Mouse (Mus musculus): ENCODE data around the gene Fblim1.

The Fblim1 gene

DNA sequence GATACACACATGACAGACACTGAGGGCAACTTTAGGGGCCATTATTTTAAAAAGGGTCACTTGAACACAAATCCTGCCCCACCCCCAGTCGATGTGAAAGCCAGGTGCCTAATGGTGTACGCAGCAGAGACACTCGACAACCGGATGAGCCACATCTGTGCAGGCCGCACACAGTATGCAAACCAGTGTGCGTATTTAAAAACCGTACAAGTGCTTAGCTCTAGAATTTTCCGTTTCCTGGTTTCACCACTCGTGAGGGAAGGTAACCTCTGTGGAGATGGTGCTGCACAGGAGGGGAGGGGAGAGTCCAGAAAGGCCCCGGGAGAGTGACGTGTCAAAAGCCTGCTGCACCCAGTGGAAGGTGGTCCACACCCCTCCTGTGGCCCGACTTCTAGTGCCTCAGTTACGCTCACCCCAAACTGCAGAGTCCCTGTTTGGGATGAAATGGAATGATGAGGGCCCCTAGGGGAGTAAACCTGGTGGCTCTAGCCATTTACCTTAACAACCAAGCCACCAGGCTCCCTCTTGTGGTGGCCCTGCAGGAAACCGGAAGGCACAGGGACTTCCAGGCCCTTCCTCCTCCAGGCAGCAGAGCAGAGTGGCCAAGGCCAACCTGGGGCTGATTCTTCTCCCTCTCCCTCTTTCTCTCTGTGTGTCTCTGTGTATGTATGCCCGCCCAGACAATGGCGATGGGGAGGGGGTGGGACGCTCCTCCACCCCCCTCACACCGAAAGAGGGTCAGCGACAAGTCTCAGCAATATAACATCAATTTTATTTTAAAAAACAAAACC, 19.3 kb upstream of the Fblim1 start:
- DNase-seq (ENCODE audit: low spot score): peak; percentile 53

DNA sequence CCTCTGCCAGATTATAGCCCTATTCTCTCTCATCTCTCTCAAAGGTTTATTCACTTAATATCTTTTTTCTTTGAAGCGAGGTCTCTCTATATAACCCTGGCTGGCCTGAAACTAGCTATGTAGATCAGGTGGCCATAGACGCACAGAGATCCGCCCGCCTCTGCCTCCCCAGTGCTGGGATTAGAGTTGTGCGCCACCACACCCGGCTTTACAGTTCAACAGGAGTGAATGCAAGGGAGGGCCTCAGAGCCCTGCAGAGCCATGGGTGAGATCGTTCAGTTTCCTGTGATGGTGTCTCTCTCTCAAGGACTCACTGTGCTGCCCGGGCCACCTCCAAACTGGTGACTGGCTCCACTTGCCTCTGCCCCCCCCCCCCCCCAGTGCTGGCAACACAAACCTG, 18.2 kb upstream of the Fblim1 start:
- no peak for DNase-seq (ENCODE audit: low spot score)

DNA sequence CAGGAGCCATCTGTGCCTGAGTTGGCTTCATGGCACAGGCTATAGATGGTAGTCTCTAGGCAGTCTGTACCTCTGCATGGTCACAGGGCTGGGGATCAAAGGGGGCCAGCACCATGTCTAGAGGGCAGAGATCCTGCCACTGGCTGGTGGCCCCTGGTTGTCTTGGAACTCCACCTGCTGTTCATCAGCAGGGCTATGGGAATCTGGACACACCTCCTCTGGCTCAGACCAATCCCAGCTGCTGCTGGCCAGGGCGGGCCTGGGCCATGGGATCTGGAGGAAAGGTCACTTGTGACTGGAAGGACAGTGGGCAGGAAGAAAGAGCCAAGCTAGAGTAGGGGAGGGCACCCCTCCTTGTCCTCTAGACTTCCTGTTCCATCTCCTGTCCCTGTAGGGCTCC, 17.8 kb upstream of the Fblim1 start, which contains the start of gene Slc25a34:
Slc25a34 (minus strand) TSS at position 156 of the 400 bp plus-strand sequence.
- peak; percentile 52 for DNase-seq (ENCODE audit: low spot score)

DNA sequence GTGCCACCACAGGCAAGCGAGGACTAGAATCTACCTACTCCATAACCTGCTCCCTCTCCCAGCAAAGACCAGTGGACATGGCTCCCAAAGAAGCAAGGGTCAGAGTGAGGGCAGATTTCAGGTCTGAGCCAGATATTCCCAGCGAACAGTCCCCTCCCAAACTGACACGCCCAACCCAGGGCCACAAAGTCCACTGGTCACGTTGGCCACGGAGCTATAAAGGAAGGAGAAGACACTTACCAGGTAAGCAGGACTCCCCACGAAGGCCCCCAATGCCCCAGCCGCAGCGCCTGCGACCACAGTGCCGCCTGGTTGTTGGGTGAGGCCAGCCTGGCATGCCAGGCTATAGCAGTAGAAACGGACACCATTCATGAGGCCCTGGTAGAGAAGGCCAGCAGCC, 17.1 kb upstream of the Fblim1 start:
- DNase-seq (ENCODE audit: low spot score): no peak

DNA sequence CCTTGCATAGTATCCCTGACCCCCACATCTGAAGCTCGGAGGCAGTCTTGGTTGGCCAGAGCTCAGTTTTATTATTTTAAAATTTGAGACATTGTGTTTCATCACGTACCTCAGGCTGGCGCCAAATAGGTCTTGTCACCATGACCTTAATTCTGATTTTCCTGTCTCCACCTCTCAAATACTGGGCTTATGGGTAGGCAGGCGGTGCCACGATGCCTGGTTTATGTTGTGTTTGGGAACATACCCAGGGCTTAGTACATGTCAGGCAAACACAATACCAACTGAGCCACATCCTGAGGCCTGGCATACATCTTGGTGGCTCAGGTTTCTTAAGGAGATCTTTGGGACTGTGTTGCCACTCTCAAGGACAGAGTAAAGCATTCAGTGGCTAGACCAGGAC, 16.7 kb upstream of the Fblim1 start:
- no peak for DNase-seq (ENCODE audit: low spot score)

DNA sequence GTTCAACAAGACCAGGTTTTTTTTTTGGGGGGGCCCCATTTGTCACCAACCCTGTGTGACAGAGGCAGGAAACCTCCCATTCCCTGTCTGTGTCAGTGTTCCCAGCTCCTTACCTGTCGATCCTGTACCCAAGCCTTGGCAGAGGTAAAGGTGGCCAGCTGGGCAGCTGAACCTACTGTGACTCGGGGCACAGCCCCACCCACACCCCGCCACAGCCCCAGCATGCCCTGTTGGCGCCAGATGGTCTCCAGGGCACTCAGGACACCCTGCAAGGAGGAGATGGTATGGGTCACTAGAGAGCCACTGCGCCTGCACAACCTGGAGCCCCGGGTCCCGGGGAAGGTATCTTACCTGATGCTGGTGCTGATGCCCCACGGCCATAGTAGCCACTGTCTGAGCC, 16.2 kb upstream of the Fblim1 start:
- DNase-seq (ENCODE audit: low spot score): no peak

DNA sequence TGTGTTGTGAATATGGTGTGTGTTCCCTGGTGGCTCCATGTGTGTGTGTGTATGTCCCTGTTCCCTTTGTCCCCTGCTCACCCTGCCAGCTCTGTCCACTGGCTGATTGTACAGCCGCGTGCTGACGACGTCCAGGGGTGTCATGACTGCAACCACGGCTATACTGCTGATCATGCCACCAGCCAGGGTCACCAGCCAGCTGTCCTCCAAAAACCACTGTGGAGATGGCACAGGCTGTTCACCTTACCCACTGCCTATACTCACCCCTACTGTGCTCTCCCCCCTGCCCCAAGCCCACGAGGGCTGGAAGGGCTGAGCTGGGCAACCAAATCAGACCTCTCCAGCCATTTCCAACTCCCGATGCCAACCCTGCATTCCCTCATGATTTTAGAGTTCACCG, 15.4 kb upstream of the Fblim1 start:
- no peak for DNase-seq (ENCODE audit: low spot score)

DNA sequence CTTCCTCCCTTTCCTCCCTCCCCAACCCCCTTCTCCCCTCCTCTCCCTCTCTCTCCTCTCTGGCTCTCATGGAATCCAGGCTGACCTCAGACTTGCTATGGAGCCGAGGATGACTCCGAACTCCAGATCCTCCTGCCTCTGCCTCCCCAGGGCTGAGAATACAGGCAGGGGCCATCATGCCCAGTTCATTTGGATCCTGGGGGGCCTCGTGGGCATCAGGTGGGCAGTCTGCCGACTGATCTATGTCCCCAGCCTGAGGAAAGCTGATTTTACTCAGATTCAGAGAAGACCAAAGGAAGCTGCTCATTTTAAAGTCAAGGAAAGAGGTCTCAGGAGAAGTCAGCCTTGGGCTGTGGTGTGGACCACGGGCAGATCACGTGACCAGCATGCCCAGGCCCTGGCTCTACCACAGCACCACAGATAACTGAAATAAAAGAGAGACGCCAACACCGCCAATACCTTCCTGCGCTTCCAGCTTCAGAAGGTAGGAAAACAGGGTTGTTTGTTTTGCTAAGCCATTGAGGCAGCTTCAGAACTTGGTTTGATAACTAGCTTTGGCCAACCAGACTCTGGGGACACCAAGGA, 13.5 kb upstream of the Fblim1 start:
- DNase-seq (ENCODE audit: low spot score): no peak

DNA sequence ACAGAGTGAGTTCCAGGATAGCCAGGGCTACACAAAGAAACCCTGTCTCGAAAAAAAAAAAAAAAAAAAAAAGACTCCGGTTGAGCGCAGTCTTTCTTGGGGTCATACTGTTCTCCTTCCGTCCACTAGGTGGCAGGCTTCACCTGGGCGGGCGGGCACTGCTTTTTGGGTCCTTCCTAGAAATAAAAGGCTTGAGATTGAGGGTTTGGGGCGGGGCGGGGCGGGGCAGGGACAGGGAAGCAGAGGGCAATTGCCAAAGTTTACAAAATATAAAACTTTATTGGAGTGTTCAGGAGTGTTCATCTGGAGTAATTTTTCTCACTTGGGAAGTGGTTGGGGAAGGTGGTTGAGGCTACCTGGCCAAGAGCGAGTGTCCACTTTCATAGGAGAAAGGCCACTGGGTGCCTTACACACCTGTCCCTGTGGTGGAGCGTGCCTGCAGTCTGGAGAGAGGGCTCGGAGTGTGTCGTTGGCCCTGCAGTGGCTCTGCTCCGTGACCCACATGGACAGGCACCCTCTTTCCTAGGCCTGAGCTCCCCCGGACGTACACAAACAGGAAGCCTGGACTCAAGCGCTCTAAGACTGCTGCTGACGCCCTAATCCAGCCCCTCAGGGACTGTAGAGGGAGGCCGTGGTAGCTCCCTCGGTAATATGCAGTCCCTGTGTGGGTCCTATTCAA, 12.8 kb upstream of the Fblim1 start, which contains the start of gene Tmem82:
Tmem82 (minus strand) TSS at position 69 of the 679 bp plus-strand sequence.
- DNase-seq (ENCODE audit: low spot score): peak; percentile 75

DNA sequence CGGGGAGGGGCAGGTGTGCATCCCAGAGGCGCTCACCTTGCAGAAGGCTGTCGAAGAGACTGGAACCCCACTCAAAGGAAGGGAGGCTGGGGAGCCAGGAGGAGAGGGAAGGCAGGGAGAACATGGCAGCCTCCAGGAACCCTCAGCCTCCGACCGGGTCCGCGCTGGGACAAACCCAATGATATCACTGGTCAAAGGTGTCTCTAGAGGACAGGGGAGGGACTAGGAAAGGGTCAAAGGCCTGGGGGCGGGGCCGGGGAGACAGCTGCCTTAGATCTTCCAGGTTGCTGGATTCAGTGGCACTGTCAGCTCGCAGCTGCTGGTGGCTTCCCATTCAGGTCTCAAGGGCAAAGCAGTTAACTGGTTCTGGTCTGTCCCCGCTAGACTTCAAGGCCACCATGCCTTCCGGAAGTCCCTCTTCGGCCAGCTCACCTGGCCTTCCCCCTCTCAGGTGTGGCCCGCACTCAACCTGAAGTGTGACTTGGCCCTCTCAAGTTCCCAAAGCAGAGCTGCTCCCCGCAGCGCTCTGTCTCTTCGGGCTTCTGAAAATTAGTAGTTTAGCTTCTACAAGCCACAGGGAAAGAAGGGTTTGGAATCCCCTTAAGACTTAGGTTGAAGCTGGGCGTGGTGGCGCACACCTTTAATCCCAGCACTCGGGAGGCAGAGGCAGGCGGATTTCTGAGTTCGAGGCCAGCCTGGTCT, 12.1 kb upstream of the Fblim1 start:
- DNase-seq (ENCODE audit: low spot score): peak; percentile 39

DNA sequence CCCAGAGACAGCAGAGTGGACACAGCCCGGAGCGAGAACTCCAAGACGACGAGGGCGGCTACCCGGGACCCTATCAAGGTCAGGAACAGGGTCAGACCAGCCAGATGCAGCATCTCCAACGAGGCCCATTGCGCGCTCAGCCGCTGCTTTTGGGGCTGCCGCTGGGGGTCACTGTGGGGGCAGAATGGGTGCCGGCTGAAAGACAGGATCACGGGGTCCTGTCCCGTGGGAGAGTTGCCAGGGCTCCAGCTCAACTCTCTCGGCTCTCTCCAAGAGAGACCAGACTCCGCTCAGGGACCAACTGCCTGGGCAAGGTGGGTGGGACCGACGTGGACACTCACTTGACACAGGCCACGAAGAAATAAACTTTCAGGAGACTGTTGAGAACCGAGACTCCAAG, 11.4 kb upstream of the Fblim1 start:
- peak; percentile 78 for DNase-seq (ENCODE audit: low spot score)

DNA sequence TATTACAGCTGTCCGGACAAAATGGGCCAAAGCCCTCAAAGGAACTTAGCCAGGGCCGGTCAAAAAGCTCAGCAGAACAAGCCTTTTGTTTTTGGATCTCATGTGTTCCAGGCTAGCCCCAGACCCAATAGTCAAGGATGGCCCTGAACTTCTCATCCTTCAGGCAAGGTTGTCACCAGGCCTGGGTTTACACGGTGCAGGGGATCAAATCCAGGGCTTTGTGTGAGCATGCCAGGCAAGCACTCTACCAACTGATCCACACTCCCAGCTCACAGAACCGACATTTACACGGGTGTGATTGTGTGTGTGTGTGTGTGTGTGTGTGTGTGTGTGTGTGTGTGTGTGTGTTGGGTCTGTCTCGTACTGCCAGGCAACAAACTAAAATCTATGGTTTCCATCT, 10.9 kb upstream of the Fblim1 start:
- DNase-seq (ENCODE audit: low spot score): no peak

DNA sequence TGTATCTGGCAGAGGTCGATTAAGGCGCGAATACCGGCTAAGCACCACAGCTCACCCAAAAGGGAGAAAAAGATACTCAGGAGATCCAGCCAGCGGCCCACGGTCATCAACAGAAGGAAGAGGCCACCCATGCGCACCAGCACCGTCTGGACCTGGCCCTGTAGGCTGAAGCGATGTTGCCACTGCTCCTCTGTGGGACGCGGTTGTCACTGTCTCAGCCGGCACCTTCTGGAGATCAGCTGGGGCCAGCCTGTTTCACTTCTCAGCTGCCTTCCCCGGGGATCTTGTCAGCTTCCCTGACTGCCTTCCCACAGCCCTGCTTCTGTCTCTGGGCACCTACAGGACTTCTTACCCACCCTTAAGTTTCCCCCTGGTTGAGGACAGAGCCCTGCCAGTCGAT, 9.1 kb upstream of the Fblim1 start:
- DNase-seq (ENCODE audit: low spot score): no peak

DNA sequence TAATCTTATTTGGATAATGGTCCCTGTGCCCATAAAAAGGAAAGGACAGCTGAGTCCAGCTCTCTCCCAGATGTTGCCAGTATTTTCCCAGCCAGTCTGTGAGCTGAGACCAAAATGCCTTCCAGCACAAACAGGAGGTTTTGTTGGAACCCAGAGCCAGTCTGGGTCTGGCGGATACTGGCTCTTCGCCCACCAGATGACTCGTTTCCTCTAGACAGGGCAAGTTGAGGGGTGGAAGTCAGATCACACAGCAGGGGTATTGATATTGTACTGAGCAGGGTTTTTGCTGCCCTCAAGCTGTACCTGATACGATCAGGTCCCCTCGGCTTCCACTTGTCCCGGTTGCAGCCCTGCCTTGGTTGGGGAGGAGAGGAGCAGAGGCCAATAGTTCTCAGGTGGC, 3.6 kb upstream of the Fblim1 start:
- no peak for DNase-seq (ENCODE audit: low spot score)

DNA sequence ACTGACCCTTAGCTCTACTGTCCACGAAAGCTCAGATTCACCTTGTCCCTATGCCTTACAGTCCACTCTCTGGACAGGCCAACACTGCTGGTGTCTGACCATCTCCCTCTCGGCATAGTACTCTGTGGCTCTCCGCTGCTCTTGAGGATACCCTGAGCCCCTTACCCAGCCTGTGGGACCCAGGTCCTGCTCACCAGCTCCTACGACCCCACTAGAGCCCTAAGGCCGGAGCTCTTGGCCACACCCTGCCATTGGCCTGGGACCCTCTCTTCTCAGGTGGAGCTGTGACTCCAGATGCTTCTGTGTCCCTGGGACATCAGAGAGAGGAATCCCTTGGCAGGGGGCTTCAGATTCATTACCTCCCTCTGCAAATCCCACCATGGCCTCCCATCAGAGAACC, 475 bp downstream of the Fblim1 start:
- DNase-seq (ENCODE audit: low spot score): no peak

DNA sequence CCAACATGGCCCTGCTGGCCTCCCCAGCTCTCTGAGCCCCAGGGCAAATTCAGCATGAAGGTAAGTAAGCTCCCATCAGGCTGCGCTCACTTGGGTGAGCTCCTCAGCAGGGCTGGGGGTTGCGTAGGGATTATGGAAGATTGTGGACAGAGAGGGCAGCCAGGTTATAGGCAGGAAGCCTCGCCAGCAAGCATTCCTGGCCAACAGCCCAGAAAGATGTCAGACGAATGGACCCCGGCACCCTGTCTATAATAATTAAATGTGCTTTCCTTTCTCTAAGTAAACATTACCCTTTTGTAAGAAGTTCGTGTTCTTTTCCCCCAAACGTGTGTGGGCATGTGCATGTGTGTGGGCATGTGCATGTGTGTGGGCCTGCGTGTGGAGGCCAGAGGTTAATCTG, 1.4 kb downstream of the Fblim1 start:
- no peak for DNase-seq (ENCODE audit: low spot score)

DNA sequence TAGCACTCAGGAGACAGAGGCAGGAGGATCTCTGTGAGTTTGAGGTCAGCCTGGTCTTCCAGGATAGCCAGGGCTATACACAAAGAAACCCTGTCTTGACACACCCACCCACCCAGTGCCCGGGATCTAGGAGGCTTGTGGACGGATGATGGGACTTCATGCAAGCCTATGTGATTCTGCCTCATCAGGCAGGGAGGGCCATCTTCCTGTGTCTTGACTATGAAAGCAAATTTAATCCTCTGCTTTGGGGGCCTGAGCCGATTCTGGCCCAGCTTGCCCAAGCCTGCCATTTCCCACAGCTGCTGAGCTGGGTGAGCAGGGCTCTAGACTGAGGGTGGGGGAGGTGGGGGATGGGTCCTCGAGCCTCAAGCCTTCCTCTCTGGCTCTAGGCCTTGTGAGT, 2.0 kb downstream of the Fblim1 start:
- DNase-seq (ENCODE audit: low spot score): no peak

DNA sequence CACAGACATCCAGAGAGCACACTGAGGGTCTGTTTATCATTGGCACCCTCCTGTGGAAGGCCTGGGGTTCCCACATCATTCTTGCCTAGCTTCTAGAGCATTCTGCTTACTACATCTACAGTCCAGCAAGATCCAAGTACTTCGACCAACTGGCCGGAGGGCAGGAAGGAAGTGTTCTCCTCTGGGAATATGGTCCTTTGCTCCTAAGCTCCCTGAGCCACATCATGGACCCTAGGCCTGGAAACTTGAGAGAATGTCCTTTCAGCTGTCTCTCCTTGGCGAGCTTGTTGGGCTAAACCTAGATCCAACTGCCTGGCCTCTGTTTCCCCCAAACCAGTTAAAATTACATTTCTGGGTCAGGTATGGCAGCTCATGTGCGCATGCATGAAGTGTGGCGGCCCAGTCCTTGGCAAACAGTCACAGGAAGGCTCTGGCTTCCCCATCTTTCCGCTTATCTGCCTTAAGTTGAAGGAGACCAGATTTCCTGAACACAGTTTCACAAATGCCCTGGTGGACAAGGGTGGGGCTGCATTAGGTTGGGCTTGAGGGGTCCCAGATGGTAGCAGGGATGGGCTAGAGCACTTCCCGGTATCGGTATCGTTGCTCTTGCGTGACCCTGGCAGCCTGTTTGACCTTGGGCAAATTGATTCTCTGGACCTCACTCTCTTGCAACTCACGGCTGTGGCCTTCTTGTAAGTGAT, 3.2 kb downstream of the Fblim1 start:
- peak; percentile 22 for DNase-seq (ENCODE audit: low spot score)

DNA sequence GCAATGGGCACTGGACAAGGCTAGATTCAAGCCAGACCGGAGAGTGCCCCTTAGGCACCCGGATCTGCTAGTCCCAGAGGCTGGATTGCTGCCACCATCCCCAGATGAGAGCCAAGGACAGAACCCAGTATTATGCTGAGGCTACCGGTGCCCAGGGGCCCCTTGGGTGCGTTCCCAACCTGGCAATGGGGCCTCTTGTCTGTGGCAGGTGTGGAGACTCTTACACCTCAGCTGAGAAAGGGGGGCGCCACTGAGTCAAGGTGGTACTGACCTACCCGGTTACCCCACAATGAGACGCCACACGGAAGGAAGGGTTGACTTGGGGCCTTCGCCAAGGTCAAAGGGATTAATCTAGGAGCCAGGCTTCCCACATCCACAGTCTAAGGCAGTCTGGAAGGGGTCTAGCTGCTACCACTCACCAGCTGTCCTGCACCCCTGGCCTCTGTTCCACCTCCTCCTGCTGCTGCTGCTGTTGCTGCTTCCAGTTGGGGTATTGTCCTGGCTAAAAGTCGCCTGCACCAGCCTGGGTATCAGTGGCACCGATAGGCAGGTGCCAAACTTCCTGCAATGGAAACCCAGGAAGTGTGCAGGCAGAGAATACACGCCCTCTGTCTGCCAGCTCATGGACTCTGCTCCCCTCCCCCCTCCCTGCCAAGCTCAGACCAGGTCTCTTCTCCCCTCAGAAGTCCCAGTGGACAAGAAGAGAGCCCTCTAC, 4.6 kb downstream of the Fblim1 start:
- DNase-seq (ENCODE audit: low spot score): no peak

DNA sequence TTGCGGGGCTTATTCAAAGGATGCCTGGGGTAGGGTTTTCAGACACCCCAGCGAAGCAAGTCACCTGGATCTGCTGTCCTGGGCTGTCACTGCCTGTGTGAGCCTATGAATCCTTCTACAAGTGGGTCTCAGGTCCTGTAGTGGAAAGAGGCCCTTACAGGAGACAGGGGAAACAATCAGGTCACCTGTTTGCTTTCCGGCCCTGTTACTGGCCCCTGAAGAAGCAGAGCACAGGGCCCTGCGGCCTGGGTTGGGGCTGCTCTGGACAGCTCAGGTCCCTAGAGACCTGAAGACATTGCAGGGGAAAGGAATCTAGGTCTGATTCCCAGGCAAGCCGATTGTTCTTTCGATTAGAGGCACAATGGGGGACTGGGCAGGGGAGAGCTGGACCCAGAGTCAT, 5.5 kb downstream of the Fblim1 start:
- no peak for DNase-seq (ENCODE audit: low spot score)

Data from embryo, embryonic 10 days (tissue).